Mouse (Mus musculus) c-Kit-positive CD71-positive TER-119-positive erythroid progenitor cells, embryonic 14.5 days (primary cell): ENCODE measurements around the gene Gm21974.
"Not testable (repeated sequence)": the region's sequence is repeated elsewhere in the genome, so short reads cannot be mapped to it uniquely, and the experiment has no call there.

ENCODE experiments used
- DNase-seq: peaks from one replicate; pipeline ENCODE4 v3.0.0-alpha.2; 2013; ENCODE audit warnings: low spot score

Gm21974 gene

GRCm38 (mm10) chr7:127915293-127915692 is 20.0 kb upstream of the Gm21974 start:
- no peak for DNase-seq

- no peak for DNase-seq
Measured at GRCm38 (mm10) chr7:127912938-127913337, 17.7 kb upstream of the Gm21974 start.

GRCm38 (mm10) chr7:127912190-127912871 is 17.1 kb upstream of the Gm21974 start, which contains the start of gene Kat8:
Kat8 (plus strand) TSS chr7:127912516.
- peak; percentile 91 for DNase-seq

GRCm38 (mm10) chr7:127908656-127909055 is 13.4 kb upstream of the Gm21974 start:
- DNase-seq, result no peak

DNA sequence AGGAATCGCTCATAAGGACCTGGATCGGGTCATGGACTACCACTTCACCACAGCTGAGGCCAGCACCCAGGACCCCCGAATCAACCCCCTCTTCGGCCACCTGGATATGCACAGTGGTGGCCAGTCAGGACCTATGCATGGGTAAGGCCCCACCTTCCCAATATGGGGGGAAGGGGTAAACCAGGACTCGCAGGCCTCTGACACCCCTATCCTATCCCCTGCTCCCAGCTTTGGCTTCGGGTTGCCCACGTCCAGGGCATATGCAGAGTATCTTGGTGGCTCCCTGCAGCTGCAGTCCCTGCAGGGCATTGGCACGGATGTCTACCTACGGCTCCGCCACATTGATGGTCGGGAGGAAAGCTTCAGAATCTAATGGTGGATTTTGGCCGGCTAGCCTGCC is 12.7 kb upstream of the Gm21974 start:
- DNase-seq, result no peak

DNA sequence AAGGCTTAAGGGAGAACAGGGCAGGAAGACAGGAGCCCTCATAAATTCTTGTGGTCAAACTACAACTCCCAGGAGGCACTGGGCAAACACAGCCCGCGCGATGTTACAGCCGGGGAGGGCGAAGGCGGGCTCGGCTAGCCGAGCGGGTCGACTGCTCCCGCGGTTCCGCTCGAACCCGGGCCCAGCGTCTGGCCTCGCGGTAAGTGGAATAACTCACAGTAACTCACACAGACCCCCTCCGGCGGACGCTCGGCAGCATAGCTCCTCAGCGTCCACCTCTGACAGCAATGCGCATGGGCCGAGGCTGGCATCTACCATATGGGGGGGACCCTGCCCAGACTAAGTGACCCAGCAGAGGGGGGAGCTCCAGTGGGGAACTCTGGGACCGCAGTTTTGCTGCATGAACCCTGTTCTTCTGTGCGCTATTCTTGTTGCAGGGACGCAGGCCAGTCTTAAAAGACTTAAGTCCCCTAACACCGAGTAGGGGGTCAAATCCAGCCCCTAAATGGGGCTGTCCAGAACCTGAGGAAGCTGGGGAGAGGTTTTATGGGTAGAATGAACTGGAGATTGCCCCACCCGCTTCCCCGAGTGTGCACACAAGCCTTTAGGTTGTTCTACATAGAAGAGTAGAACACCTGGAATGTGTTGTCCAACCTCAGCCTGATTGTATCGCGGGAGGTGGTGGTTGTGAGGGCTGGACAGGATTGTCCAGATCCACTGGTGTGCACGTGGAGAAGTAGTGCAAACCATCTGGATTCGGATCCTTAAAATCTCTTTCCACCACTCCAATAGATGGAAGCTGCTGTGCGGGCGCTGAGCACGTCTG is 8.9 kb upstream of the Gm21974 start, which contains the start of gene Bckdk:
TSS of gene Bckdk (plus strand) at position 112 of the 826 bp plus-strand sequence.
- DNase-seq, result peak; percentile 70

GRCm38 (mm10) chr7:127901772-127902171 is 6.5 kb upstream of the Gm21974 start:
- DNase-seq, result no peak

DNA sequence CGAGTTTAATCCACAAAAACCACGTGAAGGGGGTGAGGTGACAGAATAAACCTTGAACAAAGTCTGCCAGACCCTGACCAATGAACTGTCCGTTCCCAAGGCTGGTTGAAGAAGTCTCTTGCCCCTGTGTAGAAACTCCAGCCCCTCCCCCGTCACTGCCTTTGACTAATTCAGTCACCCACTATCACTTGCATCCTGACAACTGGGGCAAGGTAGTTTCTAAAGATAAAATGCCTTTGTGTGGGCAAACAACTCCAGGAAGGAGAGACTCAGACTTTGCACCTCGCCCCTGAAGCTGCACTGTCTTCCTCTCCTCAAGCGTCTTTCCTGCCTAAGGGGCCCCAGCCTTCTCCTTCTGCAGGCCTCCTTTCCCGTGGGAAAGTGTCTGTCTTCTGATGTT is 4.7 kb upstream of the Gm21974 start:
- DNase-seq, result no peak

DNA sequence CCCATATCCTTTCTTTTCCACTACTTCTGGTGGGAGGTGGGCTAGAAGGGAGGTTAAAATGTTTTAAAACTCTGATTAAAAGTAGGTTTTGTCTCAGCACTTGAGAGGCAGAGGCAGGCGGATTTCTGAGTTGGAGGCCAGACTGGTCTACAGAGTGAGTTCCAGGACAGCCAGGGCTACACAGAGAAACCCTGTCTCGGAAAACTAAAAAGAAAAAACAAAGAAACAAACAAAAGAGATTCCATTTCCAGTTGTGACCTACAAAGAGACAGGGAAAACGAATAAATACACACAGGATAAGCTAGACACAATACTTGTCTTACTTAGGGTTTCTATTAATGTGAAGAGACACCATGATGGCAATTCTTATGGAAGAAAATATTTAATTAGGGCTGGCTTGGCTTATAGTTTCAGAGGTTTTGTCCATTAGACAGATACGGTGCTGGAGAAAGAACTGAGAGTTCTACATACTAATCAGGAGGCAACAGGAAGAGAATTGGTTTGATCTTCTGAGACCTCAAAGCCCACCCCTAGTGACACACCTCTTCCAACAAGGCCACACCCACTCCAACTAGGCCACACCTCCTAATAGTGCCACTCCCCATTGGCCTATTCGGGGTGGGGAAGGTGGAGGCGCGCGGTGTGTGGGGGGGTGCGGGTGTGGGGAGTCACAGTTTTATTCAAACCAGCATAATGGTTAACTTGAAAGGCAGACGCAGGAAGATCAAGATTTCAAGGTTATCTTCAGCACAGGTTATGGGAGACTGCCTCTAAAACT is 3.1 kb upstream of the Gm21974 start:
- DNase-seq, result no peak

DNA sequence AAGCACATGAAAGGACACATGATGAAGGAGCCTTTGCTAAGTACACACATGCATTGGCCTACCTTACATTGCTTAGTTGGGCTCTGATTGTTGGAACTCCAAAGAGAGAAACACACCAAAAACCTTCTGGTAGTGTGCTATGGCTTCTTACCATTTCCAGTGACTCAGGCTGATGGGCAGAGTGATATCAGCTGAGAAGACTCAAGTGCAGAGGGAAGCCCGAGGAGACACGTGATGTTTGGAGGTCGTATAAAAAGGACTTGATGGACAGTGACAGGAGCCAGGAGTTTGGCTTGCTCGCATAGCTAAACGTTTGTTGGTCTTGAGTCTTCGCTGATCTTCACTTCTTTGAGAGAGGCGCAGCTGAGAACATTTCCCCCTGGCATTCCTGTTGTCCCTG is 2.3 kb upstream of the Gm21974 start:
- DNase-seq, result no peak

- peak; percentile 77 for DNase-seq
Measured at GRCm38 (mm10) chr7:127896384-127896783, 1.1 kb upstream of the Gm21974 start.

- DNase-seq, result not testable (repeated sequence)
Measured at GRCm38 (mm10) chr7:127895891-127896290, 637 bp upstream of the Gm21974 start.

DNA sequence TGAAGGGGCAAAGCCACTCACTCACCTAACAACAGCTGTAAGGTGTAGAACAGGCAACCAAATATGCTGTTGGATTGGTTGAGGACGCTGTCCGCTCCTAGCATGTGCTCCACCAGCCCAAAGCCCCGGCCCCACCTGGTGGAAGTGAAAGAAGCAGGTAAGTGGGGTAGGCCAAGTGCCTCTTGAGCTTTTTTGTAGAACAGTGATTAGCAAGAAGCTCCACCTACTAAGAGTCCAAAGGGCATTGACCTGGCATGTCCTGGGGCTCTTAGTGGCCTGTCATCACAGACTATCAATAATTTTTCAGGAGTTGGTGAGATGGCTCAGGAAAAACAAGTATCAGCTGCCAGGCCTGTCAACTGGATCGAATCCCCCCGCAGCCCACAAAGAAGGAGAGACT is 774 bp downstream of the Gm21974 start:
- no peak for DNase-seq

DNA sequence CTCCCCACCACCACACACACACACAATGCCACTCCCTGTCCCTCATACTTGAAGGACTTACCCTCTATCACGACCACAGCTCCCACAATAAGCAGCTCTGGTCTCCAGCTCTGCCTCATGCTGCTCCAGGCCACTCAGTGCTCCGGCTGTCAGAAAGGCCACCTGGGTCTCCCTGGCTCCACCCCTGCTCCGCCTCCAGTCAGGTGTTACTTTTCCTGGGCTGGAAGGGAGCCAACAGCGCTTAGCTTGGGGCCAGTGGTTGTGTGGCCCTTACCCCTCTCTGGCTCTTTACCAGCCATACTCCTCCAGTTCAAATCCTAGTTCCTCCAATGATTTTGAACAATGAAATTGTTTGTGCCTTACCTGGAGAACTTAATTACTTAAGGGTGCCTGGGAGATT is 4.5 kb downstream of the Gm21974 start, which contains the start of gene Prss53:
TSS of gene Prss53 (minus strand) at position 173 of the 400 bp plus-strand sequence.
- no peak for DNase-seq

- DNase-seq, result no peak
Measured at GRCm38 (mm10) chr7:127888821-127889220, 6.4 kb downstream of the Gm21974 start.

- no peak for DNase-seq
Measured at GRCm38 (mm10) chr7:127887781-127888180, 7.5 kb downstream of the Gm21974 start.

DNA sequence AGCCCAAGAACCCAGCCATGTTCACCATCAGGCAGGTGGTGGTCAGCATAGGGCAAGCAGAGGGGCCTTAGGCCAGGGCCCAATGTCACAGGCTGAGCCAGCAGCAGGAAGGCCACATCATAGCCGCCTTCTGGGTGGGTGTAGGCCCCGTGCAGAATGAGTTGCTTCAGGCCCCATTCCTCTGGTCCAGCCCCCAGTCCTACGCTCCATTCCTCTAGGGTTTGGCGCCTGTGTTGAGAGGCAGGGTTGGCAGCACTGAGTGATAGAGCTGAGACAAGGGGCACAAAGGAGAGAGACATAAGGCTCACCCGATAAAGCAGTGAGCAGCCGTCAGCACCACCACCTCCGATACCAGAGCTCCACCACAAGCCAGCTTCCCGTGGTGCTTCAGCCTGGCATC is 8.1 kb downstream of the Gm21974 start:
- DNase-seq, result no peak

GRCm38 (mm10) chr7:127886551-127886950 is 8.7 kb downstream of the Gm21974 start:
- no peak for DNase-seq

- no peak for DNase-seq
Measured at GRCm38 (mm10) chr7:127885951-127886350, 9.3 kb downstream of the Gm21974 start.

DNA sequence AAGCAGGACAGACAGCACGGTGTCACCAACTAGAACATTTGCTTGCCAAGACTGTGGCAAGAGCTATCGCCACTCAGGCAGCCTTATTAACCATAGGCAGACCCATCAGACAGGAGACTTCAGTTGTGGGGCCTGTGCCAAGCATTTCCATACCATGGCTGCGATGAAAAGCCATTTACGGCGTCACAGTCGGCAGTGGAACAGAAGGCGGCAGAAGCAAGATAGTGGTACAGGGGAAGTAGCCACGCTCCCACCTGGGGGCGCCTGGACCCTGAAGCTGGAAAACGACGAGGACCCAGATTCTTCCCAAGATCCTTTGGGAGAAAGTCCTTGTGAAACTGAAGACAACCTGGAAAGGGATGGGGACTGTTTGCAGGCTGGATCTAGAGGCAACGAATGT is 14.8 kb downstream of the Gm21974 start:
- DNase-seq, result no peak

GRCm38 (mm10) chr7:127879301-127879700 is 16.0 kb downstream of the Gm21974 start:
- no peak for DNase-seq
